ENCODE assay signal across 9 mouse cellular contexts in genomic region chr2:51066423-51066831, GRCm38 (mm10).
DNase-seq lines count a peak whose midpoint lies in the region; ATAC-seq and TF ChIP-seq lines count a peak whose summit lies in the region.
"Had no signal": no experiment of that assay in that cellular context is flagged by ENCODE, and none has a peak within 500 bp of the region (broad histone marks: within the 10 kb centered on the region; RNA-seq: fewer than 3 reads in every experiment).

No protein-coding gene starts in this region.

- no peaks in the 10 kb centered on the region for H3K9me3 ChIP-seq in embryonic facial prominence, embryonic 12.5 days
- no peaks in the 10 kb centered on the region; the same call in 1 of the 2 replicates for H3K9me3 ChIP-seq in hindbrain, embryonic 16.5 days (ENCODE audit: control insufficient read depth, low read length)
- H3K9me3 ChIP-seq in neural tube, embryonic 12.5 days, result no peaks in the 10 kb centered on the region
- H3K9me3 ChIP-seq: liver, embryonic 13.5 days had no signal

- peak; percentile 7 for DNase-seq in cerebellum, adult 2 months
- no peak for DNase-seq in cerebellum, adult 11-12 months
- no peak for DNase-seq in lung, postnatal 4 days
- DNase-seq in thymus, postnatal 4 days, result no peak
- no peak for DNase-seq in urinary bladder, postnatal 4 days (ENCODE audit: low spot score in 2 of 2)
- DNase-seq: liver, embryonic 13.5 days had no signal

- H3K27ac ChIP-seq in cerebellum, adult 2 months (ENCODE audit: insufficient read depth, low read length), result no peak overlapping the region
- H3K27ac ChIP-seq in embryonic facial prominence, embryonic 12.5 days, result peak overlapping the region; percentile 48
- peak overlapping the region; percentile 70 for H3K27ac ChIP-seq in hindbrain, embryonic 16.5 days (ENCODE audit: low read depth, low read length)
- H3K27ac ChIP-seq in neural tube, embryonic 12.5 days, result peak overlapping the region; percentile 62; the same call in 1 of the 2 replicates
- H3K27ac ChIP-seq: liver, embryonic 13.5 days had no signal

- ATAC-seq in embryonic facial prominence, embryonic 12.5 days (ENCODE audit: insufficient number of reproducible peaks, insufficient read depth, low FRiP score, low TSS enrichment), result no peak
- peak; percentile 91 for ATAC-seq in hindbrain, embryonic 16.5 days
- ATAC-seq in neural tube, embryonic 12.5 days (ENCODE audit: low FRiP score, low read depth), result peak; percentile 91

- H3K4me3 ChIP-seq in cerebellum, adult 2 months (replicated peaks; ENCODE audit: insufficient read depth, low read depth, low read length), result no peak overlapping the region
- no peak overlapping the region for H3K4me3 ChIP-seq in embryonic facial prominence, embryonic 12.5 days
- no peak overlapping the region for H3K4me3 ChIP-seq in hindbrain, embryonic 16.5 days (ENCODE audit: low read length)
- no peak overlapping the region for H3K4me3 ChIP-seq in neural tube, embryonic 12.5 days
- H3K4me3 ChIP-seq: liver, embryonic 13.5 days had no signal

- TF ChIP-seq POLR2A in cerebellum, adult 2 months (IDR thresholded peaks at IDR 0.05; ENCODE audit: borderline replicate concordance, insufficient read depth, low read length), result no peak

- 0 out of 2 replicates have a peak overlapping the region, but pooled peaks have one; percentile 0 for H3K4me2 ChIP-seq in embryonic facial prominence, embryonic 12.5 days (replicated peaks)
- peak overlapping the region; percentile 43 for H3K4me2 ChIP-seq in hindbrain, embryonic 16.5 days (ENCODE audit: low read length)
- peak overlapping the region; percentile 22; the same call in 1 of the 2 replicates for H3K4me2 ChIP-seq in neural tube, embryonic 12.5 days (replicated peaks)
- H3K4me2 ChIP-seq: liver, embryonic 13.5 days had no signal

- WGBS in cerebellum, adult 2 months, result 15% methylated on average over 11 of the region's 11 CpGs
- WGBS in embryonic facial prominence, embryonic 12.5 days, result 38% methylated on average over 11 of the region's 11 CpGs
- WGBS in hindbrain, embryonic 16.5 days, result 13% methylated on average over 11 of the region's 11 CpGs
- whole genome bisulfite sequencing in neural tube, embryonic 12.5 days, result 27% methylated on average over 11 of the region's 11 CpGs

- no peaks in the 10 kb centered on the region for H3K4me1 ChIP-seq in cerebellum, adult 2 months (ENCODE audit: control insufficient read depth, insufficient read depth, low read length)
- H3K4me1 ChIP-seq in embryonic facial prominence, embryonic 12.5 days, result peaks cover 5% of the 10 kb centered on the region; the same call in 1 of the 2 replicates
- peaks cover 8% of the 10 kb centered on the region for H3K4me1 ChIP-seq in hindbrain, embryonic 16.5 days (ENCODE audit: control insufficient read depth, insufficient read depth, low read depth, low read length)
- H3K4me1 ChIP-seq in neural tube, embryonic 12.5 days, result peaks cover 13% of the 10 kb centered on the region
- H3K4me1 ChIP-seq: liver, embryonic 13.5 days had no signal

- H3K27me3 ChIP-seq in cerebellum, adult 2 months (ENCODE audit: control insufficient read depth, insufficient read depth, low read length), result no peaks in the 10 kb centered on the region
- no peaks in the 10 kb centered on the region for H3K27me3 ChIP-seq in embryonic facial prominence, embryonic 12.5 days
- no peaks in the 10 kb centered on the region for H3K27me3 ChIP-seq in hindbrain, embryonic 16.5 days (replicated peaks; ENCODE audit: control insufficient read depth, insufficient read depth, low read length)
- no peaks in the 10 kb centered on the region for H3K27me3 ChIP-seq in neural tube, embryonic 12.5 days (replicated peaks)
- H3K27me3 ChIP-seq: liver, embryonic 13.5 days had no signal

- no peaks in the 10 kb centered on the region for H3K36me3 ChIP-seq in embryonic facial prominence, embryonic 12.5 days
- H3K36me3 ChIP-seq in hindbrain, embryonic 16.5 days (ENCODE audit: control insufficient read depth, insufficient read depth, low read length), result no peaks in the 10 kb centered on the region
- H3K36me3 ChIP-seq in neural tube, embryonic 12.5 days, result no peaks in the 10 kb centered on the region
- H3K36me3 ChIP-seq: liver, embryonic 13.5 days had no signal

- TF ChIP-seq CTCF in cerebellum, adult 2 months (IDR thresholded peaks at IDR 0.05; ENCODE audit: borderline replicate concordance, insufficient read depth, low read depth, low read length), result no peak

- H3K9ac ChIP-seq in embryonic facial prominence, embryonic 12.5 days, result no peak overlapping the region
- peak overlapping the region; percentile 47 for H3K9ac ChIP-seq in hindbrain, embryonic 16.5 days (ENCODE audit: low read depth, low read length)
- no peak overlapping the region for H3K9ac ChIP-seq in neural tube, embryonic 12.5 days
- H3K9ac ChIP-seq: liver, embryonic 13.5 days had no signal

Comparison
In these comparisons a context has a peak if more than half of its experiments do, and no peak if none do; other contexts are left out.
1. DNase-seq: peak in cerebellum, adult 2 months (2 of 2); none in cerebellum, adult 11-12 months (single experiment), lung, postnatal 4 days (0 of 2), thymus, postnatal 4 days (single experiment) and urinary bladder, postnatal 4 days (0 of 2).
2. Peak in every context shown above with its lines, with median percentiles within 50 percentile points of each other: H3K4me2 ChIP-seq.